Mouse (Mus musculus): ENCODE measurements around the gene Colgalt1.

DNA sequence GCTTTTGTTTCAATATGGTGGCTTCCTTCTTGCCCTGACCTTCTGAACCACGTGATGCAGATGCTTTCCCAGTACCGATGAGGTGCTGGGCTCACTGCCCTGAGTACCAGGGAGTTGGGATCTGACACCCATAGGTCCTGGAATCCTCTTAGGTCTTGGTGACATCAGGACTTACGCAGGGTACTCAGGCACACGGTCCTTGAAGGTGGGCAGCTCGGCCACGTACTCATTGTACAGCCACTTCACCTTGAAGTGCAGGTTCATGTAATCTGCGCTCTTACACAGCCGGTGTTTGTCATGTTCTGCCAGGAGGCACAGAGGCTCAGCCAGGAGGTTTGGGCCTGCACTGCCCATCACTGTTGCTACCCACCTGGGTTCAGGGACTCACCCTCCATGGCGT, 34.7 kb downstream of the Colgalt1 start:
- no peak for TF ChIP-seq CTCF (IDR thresholded peaks at IDR 0.05; ENCODE audit: borderline replicate concordance, extremely low read depth, insufficient read depth, insufficient read length)
- no peak for TF ChIP-seq POLR2A (IDR thresholded peaks at IDR 0.05; ENCODE audit: borderline replicate concordance, extremely low read depth, insufficient read depth, insufficient read length, poor library complexity, severe bottlenecking)

Measured in brain, embryonic 14.5 days (tissue).